Mouse (Mus musculus) cerebellum, postnatal 10 days (tissue): ENCODE results near the gene Fam124a.
"Not testable (repeated sequence)": the region's sequence is repeated elsewhere in the genome, so short reads cannot be mapped to it uniquely, and the experiment has no call there.

Experiments used
- DNase-seq, 2 experiments: peaks; one replicate each; pipeline ENCODE4 v3.0.0; 2021; ENCODE audit warnings: mixed read lengths in 2 of 2

Gene Fam124a

GRCm38 (mm10) chr14:62575862-62576261, 20.3 kb downstream of the Fam124a start:
- DNase-seq: peak; percentile 60 to 70

DNA sequence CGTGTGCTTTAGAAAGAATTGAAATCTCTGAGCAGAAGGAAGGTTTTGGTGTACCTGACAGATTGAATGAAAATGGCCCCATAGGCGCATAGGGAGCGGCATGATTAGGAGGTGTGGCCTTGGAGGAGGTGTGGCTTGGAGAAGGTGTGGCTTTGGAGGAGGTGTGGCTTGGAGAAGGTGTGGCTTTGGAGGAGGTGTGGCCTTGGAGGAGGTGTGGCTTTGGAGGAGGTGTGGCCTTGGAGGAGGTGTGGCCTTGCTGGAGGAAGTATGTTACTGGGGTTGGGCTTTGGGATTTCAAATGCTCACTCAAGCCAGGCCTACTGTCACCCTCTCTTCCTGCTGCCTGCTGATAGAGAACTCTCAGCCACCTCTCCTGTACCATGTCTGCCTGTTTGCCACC, 25.4 kb downstream of the Fam124a start:
- no peak for DNase-seq

DNA sequence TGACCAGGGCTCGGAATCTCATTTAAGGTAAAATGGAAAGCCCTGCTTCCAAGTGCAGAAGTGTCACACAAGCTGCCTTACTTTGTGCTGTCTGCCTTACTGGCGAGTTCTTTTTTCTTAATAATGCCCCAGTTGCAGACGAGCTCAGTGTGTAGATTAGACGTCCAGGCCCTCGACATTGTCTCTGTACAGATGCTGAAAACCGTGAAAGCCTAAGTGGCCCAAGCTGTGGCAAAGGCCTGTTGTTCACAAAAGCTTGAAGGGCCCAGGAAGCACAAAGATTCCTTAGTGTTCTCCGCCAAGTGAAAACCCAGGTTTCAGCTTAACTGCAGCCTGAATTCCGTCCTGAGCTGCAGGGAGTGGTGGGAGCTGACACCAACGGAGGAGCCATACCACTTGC, 26.2 kb downstream of the Fam124a start:
- no peak for DNase-seq

GRCm38 (mm10) chr14:62584637-62585036, 29.1 kb downstream of the Fam124a start:
- DNase-seq: no peak

DNA sequence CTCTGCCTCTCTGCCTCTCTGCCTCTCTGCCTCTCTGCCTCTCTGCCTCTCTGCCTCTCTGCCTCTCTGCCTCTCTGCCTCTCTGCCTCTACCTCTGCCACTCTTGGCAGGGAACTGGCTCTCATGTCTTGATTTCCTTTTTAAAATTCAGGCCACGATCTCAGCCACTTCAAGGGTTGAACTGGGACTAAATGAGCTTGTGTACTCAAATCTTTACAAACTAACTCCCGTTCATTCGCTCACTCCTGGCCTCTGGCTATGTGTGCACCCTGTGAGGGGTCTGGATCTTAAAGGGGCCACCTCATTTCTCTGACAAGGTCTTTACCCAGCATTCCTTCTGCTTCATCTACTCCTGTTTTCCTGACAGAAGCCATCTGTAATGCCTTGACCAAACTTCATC, 29.8 kb downstream of the Fam124a start:
- no peak for DNase-seq

GRCm38 (mm10) chr14:62600109-62600522, 44.6 kb downstream of the Fam124a start:
- DNase-seq: no peak

DNA sequence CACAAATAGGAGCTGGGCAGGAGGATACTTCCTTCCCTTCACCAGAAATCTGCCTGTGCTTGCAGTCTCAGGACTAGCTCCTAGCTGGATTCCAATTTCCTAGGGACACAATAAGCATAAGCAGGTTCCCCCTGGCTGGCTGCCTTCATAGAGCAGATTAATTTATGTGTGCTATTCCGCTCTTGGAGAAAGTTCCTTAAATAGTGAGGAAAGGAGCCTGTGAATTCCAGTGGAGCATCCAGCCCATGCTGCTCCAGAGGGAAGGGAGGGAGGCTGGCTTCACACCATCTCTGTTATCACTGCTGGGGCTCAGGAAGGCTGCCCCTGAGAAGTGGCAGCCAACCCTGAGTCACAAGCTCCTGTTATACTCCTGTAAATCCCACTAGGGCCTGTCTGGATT, 46.7 kb downstream of the Fam124a start:
- peak in 1 of 2 experiments; percentile 6 for DNase-seq

DNA sequence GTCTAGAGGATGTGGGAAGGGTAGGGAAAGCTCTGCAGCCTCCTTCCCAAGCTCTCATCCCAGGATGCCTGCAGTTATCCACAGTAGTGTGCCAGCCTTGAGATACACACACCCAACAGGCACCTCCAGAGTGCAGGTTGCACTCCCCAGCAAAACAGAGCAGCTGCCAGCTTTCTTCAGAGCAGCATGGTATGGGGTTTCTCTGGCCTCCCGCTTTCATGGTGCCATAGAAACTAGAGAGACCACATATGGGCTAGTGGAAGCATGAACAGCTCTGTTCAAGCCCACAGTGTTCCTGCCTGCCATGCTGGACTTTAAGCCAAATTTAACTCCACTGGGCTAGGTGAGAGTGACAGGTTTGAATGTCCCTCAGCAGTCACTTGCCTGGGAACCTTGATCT, 47.3 kb downstream of the Fam124a start:
- peak in 1 of 2 experiments; percentile 11 for DNase-seq

- DNase-seq: peak; percentile 59 to 76
Observed at GRCm38 (mm10) chr14:62607791-62608196, 52.3 kb downstream of the Fam124a start.

DNA sequence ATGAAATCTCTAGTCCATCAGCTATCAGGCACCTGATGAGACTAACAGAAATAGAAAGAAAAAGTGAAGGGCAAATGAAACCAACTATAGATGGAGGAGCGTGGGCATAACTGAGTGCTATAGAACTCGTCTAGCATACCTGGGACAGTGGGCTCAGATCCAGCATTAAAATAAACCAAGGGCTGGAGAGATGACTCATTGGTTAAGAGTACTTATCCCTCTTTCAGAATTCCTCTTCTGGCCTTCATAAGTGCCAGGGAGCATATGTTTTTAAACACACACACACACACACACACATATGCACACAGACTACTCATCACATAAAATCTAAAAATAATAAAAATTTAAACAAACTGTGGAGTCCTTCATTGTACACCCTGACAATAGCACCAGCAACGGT, 54.4 kb downstream of the Fam124a start:
- no peak for DNase-seq

DNA sequence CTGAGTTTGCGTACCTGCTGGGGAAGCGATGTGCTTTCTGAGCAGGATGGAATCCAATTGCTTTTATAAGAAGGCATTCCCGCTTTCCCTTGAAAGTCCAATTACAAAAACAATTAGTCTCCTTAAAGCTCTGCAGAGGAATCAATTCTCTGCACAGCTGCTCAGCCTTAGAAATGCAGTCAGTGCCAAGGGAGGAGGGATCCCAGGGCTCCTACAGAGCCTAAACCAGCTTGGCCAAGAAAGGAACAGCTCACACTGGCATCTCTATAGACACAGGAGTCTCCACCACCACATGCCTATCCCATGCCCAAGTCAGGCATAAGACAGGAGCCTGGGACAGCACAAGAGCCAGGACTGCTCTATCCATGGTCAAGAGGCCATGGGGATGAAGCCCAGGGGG, 66.9 kb downstream of the Fam124a start:
- peak in 1 of 2 experiments; percentile 12 for DNase-seq

DNA sequence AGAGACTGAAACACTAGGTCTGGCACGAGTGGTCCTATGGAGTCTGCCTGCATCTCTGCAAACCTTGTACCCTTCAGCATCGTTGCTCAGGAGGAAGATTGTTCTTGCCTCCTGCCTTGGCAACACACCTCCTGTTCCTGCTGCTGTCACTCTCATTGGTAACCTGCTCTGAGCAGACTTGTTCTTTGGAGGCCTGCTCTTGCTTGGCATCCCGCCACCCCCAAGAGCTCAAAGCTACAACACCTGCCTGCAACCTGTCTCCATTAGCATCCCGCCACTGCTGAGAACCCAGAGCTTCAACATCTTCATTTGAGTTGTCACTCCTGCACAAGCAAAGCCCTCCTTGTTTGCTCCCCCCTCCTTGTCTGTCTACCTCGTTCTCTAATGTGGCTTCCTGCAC, 72.4 kb downstream of the Fam124a start:
- DNase-seq: peak; percentile 79 to 86

GRCm38 (mm10) chr14:62637436-62638344, 82.2 kb downstream of the Fam124a start:
- DNase-seq: no peak

- no peak for DNase-seq
Observed at GRCm38 (mm10) chr14:62638345-62638702, 82.8 kb downstream of the Fam124a start.

DNA sequence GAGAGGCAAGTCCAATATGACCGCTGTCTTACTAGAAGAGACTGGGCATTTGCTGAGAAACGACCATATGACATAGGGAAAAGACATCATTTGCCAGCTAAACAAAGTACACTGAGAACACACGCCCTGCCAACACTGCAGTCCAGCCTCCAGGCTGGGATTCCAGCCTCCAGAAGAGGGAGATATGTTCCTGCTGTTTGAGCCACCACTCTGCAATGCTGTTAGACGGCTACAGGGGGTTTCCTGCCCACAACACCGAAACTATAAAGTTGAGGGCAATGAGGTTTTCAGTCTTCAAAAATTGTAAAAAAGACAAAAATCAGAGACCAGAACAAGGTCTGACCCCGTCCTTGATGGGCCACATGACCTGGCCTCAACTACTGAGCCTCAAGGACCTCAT, 83.6 kb downstream of the Fam124a start:
- no peak for DNase-seq

DNA sequence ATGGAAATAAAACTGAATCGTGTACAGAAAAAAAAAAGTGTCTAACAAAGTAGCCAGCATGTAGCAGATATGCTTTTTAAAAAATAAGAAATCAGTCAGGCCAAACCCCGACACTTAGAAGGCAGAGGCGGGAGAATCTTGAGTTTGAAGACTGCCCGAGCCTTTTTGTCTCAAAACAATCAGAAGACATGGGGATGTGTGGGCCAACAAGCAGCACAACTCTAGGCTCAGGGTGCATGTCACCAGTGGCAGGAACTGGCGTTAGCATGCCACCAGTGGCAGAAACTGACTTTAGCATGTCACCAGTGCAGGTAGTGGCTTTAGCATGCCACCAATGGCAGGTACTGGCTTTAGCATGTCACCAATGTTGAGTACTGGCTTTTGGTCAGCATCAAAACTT, 84.0 kb downstream of the Fam124a start:
- DNase-seq: no peak

DNA sequence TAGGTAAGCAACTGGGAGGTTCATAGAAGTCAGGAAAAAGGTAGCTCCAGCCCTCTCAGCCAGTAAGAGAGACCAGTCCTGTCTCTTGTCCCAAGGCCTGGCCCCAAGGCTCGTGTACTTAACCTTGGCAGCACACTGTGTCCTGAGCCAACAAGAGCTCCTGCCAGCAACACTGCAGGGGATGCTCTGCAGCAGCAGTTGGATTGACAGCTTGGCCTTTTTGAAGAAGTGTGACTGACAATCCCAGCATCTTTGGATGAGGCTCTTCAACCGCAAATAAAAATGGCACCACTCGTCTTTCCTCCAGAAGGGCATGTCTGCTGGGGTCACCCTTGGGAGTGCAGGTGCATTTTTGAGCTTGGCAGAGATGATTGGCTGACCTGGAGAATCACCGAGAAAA, 84.9 kb downstream of the Fam124a start:
- peak; percentile 39 to 61 for DNase-seq

- DNase-seq: not testable (repeated sequence)
Observed at GRCm38 (mm10) chr14:62642368-62642767, 86.8 kb downstream of the Fam124a start.

GRCm38 (mm10) chr14:62648405-62648804, 92.9 kb downstream of the Fam124a start:
- no peak for DNase-seq

DNA sequence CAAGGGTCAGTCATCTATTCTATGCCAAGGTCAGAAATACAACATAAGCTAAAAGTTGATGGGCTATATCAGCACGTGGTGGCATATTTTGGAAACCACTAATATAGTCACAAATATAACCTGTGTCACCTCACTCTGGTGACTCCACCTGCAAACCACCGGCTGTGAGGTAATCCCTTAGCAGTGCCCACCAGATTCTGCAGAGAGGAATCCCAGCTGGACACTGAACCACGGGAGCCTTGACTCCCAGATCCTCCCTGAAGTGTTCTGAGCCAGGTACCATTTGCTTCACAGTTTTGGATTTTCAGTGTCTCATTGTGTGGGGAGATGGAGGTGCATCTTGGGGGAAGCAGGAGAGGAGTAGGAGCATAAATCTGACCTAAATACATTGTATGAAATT, 94.8 kb downstream of the Fam124a start:
- DNase-seq: no peak

DNA sequence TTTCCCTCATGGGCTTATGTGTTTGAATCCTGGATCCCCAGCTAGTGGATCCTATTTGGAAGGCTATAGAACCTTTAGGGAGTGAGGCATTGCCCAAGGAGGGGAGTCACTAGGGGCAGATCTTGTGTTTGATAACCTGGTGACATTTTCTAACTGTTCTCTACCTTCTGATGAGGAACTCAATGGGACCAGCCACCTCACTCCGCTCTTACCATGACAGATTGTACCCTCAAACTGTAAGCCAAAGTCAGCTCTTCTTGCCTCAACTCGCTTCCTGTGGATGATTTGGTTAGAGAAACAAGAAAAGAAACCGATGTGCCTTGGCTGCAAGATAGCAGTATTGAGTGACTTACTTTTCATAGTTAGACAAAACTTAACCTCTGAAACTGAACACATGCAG, 96.2 kb downstream of the Fam124a start:
- no peak for DNase-seq

DNA sequence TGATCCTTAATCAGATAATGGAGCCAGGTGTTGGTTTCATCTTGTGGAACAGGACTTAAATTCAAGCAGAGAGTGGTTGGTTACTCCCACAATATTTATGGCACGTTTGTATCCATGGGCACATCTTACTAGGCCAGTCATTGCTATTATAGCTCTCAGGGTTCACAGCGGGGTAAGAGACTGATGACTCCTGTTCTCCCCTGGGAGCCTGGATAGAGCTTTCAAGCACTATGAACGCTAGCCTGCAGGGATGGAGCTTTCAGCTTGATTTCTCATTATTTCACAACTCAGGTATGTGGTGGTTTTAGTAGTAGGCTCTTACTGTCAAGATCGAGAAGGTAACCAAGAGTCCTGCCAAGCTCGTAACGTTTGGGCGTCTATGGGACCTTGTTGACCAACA, 100.5 kb downstream of the Fam124a start:
- DNase-seq: no peak

GRCm38 (mm10) chr14:62657469-62657868, 101.9 kb downstream of the Fam124a start:
- DNase-seq: no peak
